Mouse (Mus musculus) retina, postnatal 1 day (tissue): Measurements from ENCODE around the gene Btbd8.

Experiments
- DNase-seq: peaks from one replicate; pipeline ENCODE4 v3.0.0-alpha.2; 2012

The Btbd8 gene

GRCm38 (mm10) chr5:107521897-107522296, 84.1 kb downstream of the Btbd8 start:
- no peak for DNase-seq

GRCm38 (mm10) chr5:107524281-107524680, 86.5 kb downstream of the Btbd8 start:
- DNase-seq = no peak

GRCm38 (mm10) chr5:107528856-107529255, 91.1 kb downstream of the Btbd8 start:
- no peak for DNase-seq

GRCm38 (mm10) chr5:107533590-107533989, 95.8 kb downstream of the Btbd8 start:
- DNase-seq = no peak

GRCm38 (mm10) chr5:107534581-107534980, 96.8 kb downstream of the Btbd8 start, which contains the start of gene 1700028K03Rik:
1700028K03Rik (plus strand) TSS chr5:107534709.
- DNase-seq = no peak

- DNase-seq = peak; percentile 66
Observed at GRCm38 (mm10) chr5:107541696-107542095, 103.9 kb downstream of the Btbd8 start.

- no peak for DNase-seq
Observed at GRCm38 (mm10) chr5:107545927-107546326, 108.1 kb downstream of the Btbd8 start.

- no peak for DNase-seq
Observed at GRCm38 (mm10) chr5:107547955-107548354, 110.2 kb downstream of the Btbd8 start.

GRCm38 (mm10) chr5:107548444-107548843, 110.6 kb downstream of the Btbd8 start:
- no peak for DNase-seq

- DNase-seq = no peak
Observed at GRCm38 (mm10) chr5:107554336-107554735, 116.5 kb downstream of the Btbd8 start.

- DNase-seq = no peak
Observed at GRCm38 (mm10) chr5:107556969-107557368, 119.2 kb downstream of the Btbd8 start.
